Mouse (Mus musculus) liver, embryonic 16.5 days (tissue): Measurements from ENCODE around the gene Lin52. TPM values are rescaled to one million over a fixed set of nuclear protein-coding genes. Genes with fewer than 3 reads are reported as not detected.

Experiments
- ATAC-seq: fragments of 200-750 bp; cut with Nextera tagmentation; 2 replicates; pipeline ENCODE4 v1.8.0; 2017; ENCODE audit warnings: low read depth, mild to moderate bottlenecking, moderate number of reproducible peaks, moderate library complexity
- H3K27ac ChIP-seq: fragments of 300-500 bp; sonication (generic); 2 replicates; pipeline ENCODE4 v1.5.1; 2014; ENCODE audit warnings: mild to moderate bottlenecking, low read length
- H3K27me3 ChIP-seq: fragments of 300-500 bp; sonication (generic); 2 replicates; pipeline ENCODE4 v1.6.1; 2014; ENCODE audit warnings: low read depth, low read length, mixed read lengths; ENCODE audit not compliant: control insufficient read depth, insufficient read depth
- H3K36me3 ChIP-seq: fragments of 300-500 bp; sonication (generic); 2 replicates; pipeline ENCODE4 v1.6.1; 2014; ENCODE audit warnings: mild to moderate bottlenecking; ENCODE audit not compliant: control insufficient read depth, insufficient read depth
- H3K4me1 ChIP-seq: fragments of 300-500 bp; sonication (generic); 2 replicates; pipeline ENCODE4 v1.6.1; 2014; ENCODE audit warnings: low read depth, low read length, mixed read lengths; ENCODE audit not compliant: control insufficient read depth
- H3K4me2 ChIP-seq: fragments of 300-500 bp; sonication (generic); 2 replicates; pipeline ENCODE4 v1.6.1; 2014; ENCODE audit warnings: low read depth, low read length, mixed read lengths
- H3K4me3 ChIP-seq: fragments of 300-500 bp; sonication (generic); 2 replicates; pipeline ENCODE4 v1.5.1; 2014; ENCODE audit warnings: low read depth, mild to moderate bottlenecking, low read length
- H3K9ac ChIP-seq: fragments of 300-500 bp; sonication (generic); 2 replicates; pipeline ENCODE4 v1.6.1; 2014; ENCODE audit warnings: low read depth, low read length
- H3K9me3 ChIP-seq: fragments of 300-500 bp; sonication (generic); replicated peaks from 2 replicates; pipeline ENCODE4 v1.6.1; 2016; ENCODE audit warnings: low read length; ENCODE audit not compliant: control insufficient read depth
- WGBS: fragments of 180-500 bp; shearing (Covaris S2); extraction: QIAGEN DNeasy Blood & Tissue Kit; methylation state at CpG from one replicate; pipeline ENCODE4 v1.1.7; 2014; ENCODE audit not compliant: insufficient replicate concordance; 5-methylcytosine and 5-hydroxymethylcytosine counted together
- polyA plus RNA-seq: library from polyadenylated mRNA; unstranded; fragments of >200 nt; fragmentation: Nextera tagmentation; extraction: Ambion mirVana; gene quantifications from 2 replicates; pipeline ENCODE4 v1.2.1, GENCODE M21; 2015

Gene Lin52
- polyA plus RNA-seq, 1 experiment from 2014 or later = 10.7 TPM

- 73% methylated on average over 11 of the region's 11 CpGs for WGBS
- no peak for ATAC-seq
These were observed 90.3 kb downstream of the Lin52 start for GRCm38 (mm10) chr12:84541391-84541958.

DNA sequence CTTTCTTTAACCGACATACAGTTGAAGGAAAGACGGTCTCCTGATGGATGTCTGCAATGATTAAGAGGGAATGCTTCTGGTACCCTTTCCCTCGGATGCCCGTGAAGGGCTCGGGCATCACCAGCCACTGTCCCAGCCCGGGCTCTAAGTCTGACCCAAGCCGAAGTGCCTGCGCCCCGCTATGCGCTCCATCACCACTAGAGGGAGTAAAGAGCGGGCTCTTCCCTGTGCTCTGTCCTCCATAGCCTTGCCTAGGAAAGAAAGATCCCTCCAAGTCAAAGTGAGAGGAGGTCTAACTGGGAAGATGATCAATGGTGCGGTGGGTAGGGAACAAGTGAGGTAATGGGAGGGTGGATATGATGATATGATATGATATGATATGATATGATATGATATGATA is 94.8 kb downstream of the Lin52 start:
- H3K9me3 ChIP-seq = no peaks in the 10 kb centered on the region
- no peaks in the 10 kb centered on the region for H3K27me3 ChIP-seq
- 2% methylated on average over 12 of the region's 12 CpGs for WGBS
- H3K36me3 ChIP-seq = no peaks in the 10 kb centered on the region
- H3K4me3 ChIP-seq = no peak overlapping the region
- no peaks in the 10 kb centered on the region for H3K4me1 ChIP-seq
- H3K27ac ChIP-seq = no peak overlapping the region
- no peak overlapping the region for H3K4me2 ChIP-seq
- peak; percentile 35; the same call in 1 of the 2 replicates for ATAC-seq
- no peak overlapping the region for H3K9ac ChIP-seq

More at GRCm38 (mm10) chr12:84541391-84541958, 90.3 kb downstream of the Lin52 start:
- Histone ChIP-seq H3K4me2 (no peak overlapping the region), H3K4me3 (no peak overlapping the region), H3K9me3 (no peaks in the 10 kb centered on the region), H3K27ac (no peak overlapping the region), H3K36me3 (no peaks in the 10 kb centered on the region), H3K27me3 (no peaks in the 10 kb centered on the region), H3K4me1 (no peaks in the 10 kb centered on the region), H3K9ac (no peak overlapping the region)

DNA sequence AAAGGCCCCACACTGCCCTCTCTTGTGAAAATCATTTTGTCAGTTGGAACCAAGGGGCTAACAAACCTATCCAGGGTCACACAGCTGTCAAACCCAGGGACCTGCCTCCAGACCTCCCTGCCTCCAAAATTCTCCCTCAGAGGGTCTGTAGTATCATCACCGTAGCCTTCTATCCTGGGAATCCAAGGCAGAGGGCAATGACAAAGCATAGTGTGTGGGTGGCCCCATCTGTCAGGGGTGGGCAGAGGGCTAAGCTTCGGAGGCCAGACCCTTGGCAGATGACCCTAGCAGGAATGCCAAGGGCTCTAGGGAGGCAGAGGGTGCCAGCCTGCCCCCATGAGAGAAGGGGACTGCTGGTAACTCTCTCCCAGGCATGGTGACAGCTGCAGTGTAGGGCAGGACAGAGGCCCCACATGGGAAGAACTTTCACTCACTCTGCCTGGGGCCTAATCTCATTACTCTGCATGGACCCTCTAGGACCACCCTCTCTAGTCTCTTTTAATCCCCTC is 95.4 kb downstream of the Lin52 start:
- Histone ChIP-seq H3K9me3 (no peaks in the 10 kb centered on the region), H3K4me1 (no peaks in the 10 kb centered on the region), H3K4me2 (no peak overlapping the region), H3K4me3 (no peak overlapping the region), H3K27me3 (no peaks in the 10 kb centered on the region), H3K27ac (no peak overlapping the region), H3K9ac (no peak overlapping the region), H3K36me3 (no peaks in the 10 kb centered on the region)
- no peak for ATAC-seq
- 58% methylated on average over 2 of the region's 2 CpGs for WGBS

DNA sequence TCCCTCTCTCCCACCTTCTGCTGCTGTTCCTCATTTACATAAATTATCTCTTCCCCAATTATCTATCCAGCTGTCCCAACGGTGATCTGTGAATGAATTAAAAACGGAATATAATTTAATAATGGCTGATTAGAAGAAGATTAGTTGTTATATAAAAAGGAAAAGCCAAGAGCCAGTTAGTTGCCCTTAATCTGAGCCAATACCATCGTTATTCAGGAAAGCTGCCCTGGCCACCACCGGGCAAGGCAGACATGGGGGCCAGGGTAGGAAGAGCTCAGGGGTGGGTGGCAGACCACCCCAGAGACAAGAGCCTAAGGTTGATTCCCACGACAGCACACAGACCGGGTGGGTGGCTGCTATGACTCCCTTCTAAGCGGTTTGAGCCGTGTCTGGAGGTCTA is 97.0 kb downstream of the Lin52 start:
- Histone ChIP-seq H3K9ac (no peak overlapping the region), H3K9me3 (no peaks in the 10 kb centered on the region), H3K4me2 (no peak overlapping the region), H3K4me3 (no peak overlapping the region), H3K27me3 (no peaks in the 10 kb centered on the region), H3K27ac (no peak overlapping the region), H3K36me3 (no peaks in the 10 kb centered on the region), H3K4me1 (no peaks in the 10 kb centered on the region)
- 37% methylated on average over 8 of the region's 8 CpGs for WGBS
- no peak for ATAC-seq

GRCm38 (mm10) chr12:84555218-84555617 is 104.0 kb downstream of the Lin52 start:
- Histone ChIP-seq H3K27ac (no peak overlapping the region), H3K4me2 (no peak overlapping the region), H3K36me3 (no peaks in the 10 kb centered on the region), H3K4me1 (no peaks in the 10 kb centered on the region), H3K9ac (no peak overlapping the region), H3K9me3 (no peaks in the 10 kb centered on the region), H3K27me3 (no peaks in the 10 kb centered on the region), H3K4me3 (no peak overlapping the region)
- 38% methylated on average over 8 of the region's 8 CpGs for WGBS
- ATAC-seq = no peak

DNA sequence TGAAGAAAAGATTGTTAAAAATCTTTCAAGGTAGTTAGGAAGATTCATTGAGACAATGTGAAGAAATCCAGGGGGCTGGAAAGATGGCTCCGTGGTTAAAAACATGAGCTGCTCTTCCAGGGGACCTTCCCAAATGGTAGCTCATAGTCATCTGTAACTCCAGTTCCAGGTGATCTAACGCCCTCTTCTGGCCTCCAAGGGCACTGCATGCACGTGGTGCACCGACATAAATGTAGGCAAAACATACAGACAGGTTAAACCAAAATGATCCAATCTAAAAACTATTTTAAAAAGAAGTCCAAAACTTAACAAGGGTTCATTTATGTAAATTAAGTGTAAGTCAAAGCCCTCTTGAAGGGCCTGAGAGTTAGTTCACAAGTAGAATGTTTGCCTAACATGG is 111.3 kb downstream of the Lin52 start:
- no peak for ATAC-seq
- H3K27ac ChIP-seq = no peak overlapping the region
- peaks cover 6% of the 10 kb centered on the region; the same call in 1 of the 2 replicates for H3K27me3 ChIP-seq
- no peak overlapping the region for H3K9ac ChIP-seq
- 34% methylated on average over 4 of the region's 4 CpGs for WGBS
- no peak overlapping the region for H3K4me3 ChIP-seq
- H3K4me2 ChIP-seq = no peak overlapping the region
- no peaks in the 10 kb centered on the region for H3K9me3 ChIP-seq
- H3K4me1 ChIP-seq = no peaks in the 10 kb centered on the region
- no peaks in the 10 kb centered on the region for H3K36me3 ChIP-seq

DNA sequence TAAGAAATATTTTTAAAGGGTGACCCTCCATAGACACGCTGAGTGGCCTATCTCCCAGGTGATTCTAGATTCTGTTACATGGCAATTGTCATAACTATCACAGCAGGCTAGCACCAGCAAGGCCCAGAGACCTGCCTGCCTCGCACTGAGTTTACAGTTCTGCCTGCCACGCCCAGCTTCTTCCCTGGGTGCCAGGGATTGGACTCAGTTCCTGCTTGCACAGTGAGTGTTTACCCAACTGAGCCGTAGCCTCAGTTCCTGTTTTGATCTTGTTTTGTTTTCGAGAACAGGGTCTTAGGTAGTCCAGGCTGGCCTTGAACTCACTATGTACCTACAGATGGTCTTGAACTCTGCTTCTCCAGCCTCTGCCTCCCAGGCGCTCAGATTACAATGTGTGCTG is 116.4 kb downstream of the Lin52 start:
- Histone ChIP-seq H3K27ac (no peak overlapping the region), H3K4me2 (no peak overlapping the region), H3K9ac (no peak overlapping the region), H3K4me1 (no peaks in the 10 kb centered on the region), H3K9me3 (no peaks in the 10 kb centered on the region), H3K36me3 (no peaks in the 10 kb centered on the region), H3K27me3 (peaks cover 56% of the 10 kb centered on the region), H3K4me3 (no peak overlapping the region)
- no peak for ATAC-seq
- 42% methylated on average over 6 of the region's 6 CpGs for WGBS

DNA sequence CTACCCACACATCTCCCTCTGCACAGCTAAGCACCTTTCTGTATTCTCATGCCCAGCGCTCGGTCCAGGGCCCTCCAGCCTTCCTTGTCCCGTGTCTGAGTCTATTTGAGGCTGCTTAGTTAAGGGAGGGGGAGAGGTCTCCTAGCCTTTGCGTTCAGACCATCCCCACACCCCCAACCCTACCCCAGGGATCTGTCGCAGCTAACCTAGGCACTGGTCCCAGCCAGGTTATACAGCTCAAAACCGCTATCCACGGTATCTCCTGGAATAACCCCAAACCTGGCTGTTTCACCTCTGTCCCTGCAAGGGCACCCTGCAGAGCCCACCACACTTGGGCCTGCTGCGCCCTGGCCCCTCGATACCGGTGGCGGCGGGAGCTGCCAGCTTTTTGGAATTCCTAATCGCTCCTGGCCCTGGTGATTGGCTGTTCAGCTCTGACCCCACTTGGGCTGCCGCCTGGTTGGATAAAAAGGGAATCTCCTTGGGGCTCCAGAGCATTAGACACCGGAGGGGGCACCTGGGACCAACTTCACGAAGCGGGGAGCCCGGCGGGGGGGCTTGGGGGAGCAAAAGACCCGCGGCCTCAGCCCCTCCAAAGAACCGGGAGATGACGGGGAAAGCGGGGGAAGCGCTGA is 118.2 kb downstream of the Lin52 start, which contains the start of gene Vsx2:
TSS of gene Vsx2 (plus strand) at position 427 of the 635 bp plus-strand sequence.
- peaks cover 69% of the 10 kb centered on the region for H3K27me3 ChIP-seq
- no peaks in the 10 kb centered on the region for H3K9me3 ChIP-seq
- no peaks in the 10 kb centered on the region for H3K4me1 ChIP-seq
- H3K4me3 ChIP-seq = no peak within 1 kb of the TSS
- no peak within 1 kb of the TSS for H3K9ac ChIP-seq
- H3K27ac ChIP-seq = no peak within 1 kb of the TSS
- ATAC-seq = no peak
- no peaks in the 10 kb centered on the region for H3K36me3 ChIP-seq
- 5% methylated on average over 25 of the region's 25 CpGs for WGBS
- no peak within 1 kb of the TSS for H3K4me2 ChIP-seq

DNA sequence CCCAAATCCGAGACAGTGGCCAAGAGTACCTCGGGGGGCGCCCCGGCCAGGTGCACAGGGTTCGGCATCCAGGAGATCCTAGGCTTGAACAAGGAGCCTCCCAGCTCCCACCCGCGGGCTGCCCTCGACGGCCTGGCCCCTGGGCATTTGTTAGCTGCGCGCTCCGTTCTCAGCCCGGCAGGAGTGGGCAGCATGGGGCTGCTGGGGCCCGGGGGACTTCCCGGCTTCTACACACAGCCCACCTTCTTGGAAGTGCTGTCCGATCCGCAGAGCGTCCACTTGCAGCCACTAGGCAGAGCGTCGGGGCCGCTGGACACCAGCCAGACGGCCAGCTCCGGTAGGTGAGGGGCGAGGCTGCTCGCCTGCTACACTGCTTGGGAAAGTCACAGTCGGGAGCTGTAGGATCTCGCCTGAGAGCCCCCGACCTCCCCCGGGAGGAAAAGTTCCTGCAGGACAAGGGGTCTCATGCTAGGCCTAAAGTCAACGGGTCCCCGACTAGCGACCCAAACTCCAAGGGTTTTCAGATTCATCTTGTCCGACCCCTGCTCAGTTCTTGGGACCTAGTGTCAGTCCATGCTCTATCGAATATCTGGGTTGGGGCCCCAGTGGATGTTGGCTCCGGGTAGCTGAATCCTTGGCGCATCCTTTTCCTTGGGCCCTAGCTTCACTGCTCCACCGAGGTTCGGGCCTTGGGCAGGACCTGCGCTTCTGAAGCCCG is 118.9 kb downstream of the Lin52 start:
- 4% methylated on average over 40 of the region's 40 CpGs for WGBS
- Histone ChIP-seq H3K36me3 (no peaks in the 10 kb centered on the region), H3K4me1 (no peaks in the 10 kb centered on the region), H3K9ac (no peak overlapping the region), H3K9me3 (no peaks in the 10 kb centered on the region), H3K27ac (no peak overlapping the region), H3K27me3 (peaks cover 74% of the 10 kb centered on the region), H3K4me3 (no peak overlapping the region), H3K4me2 (no peak overlapping the region)
- ATAC-seq = no peak
